Mouse (Mus musculus) liver, postnatal 0 days (tissue): Measurements from ENCODE around the gene H2-Oa.

Experiments used
- CTCF ChIP-seq: sonication (generic); IDR thresholded peaks from 2 replicates; pipeline ENCODE4 v1.5.1; 2016; ENCODE audit warnings: antibody characterized with exemption, low read depth
- EP300 ChIP-seq: IDR thresholded peaks from 2 replicates; pipeline ENCODE4 v1.6.1; 2016; ENCODE audit warnings: antibody characterized with exemption, low read depth, mild to moderate bottlenecking

GRCm38 (mm10) chr17:34047404-34048050 is 44.6 kb upstream of the H2-Oa start:
- TF ChIP-seq CTCF (no peak), EP300 (no peak)
